Mouse (Mus musculus) midbrain, embryonic 13.5 days (tissue): ENCODE data around the gene H2-Q7. TPM values are rescaled to one million over a fixed set of nuclear protein-coding genes. Genes with fewer than 3 reads are reported as not detected.
"Not testable (repeated sequence)": the region's sequence is repeated elsewhere in the genome, so short reads cannot be mapped to it uniquely, and the experiment has no call there.

ENCODE experiments used
- ATAC-seq: fragments of 200-750 bp; cut with Nextera tagmentation; 2 replicates; pipeline ENCODE4 v1.8.0; 2017; ENCODE audit warnings: mild to moderate bottlenecking, moderate TSS enrichment, moderate library complexity
- H3K27ac ChIP-seq: fragments of 300-500 bp; sonication (generic); 2 replicates; pipeline ENCODE4 v1.5.1; 2015; ENCODE audit warnings: inconsistent platforms, mild to moderate bottlenecking, moderate library complexity
- H3K27me3 ChIP-seq: fragments of 300-500 bp; sonication (generic); 2 replicates; pipeline ENCODE4 v1.6.1; 2015; ENCODE audit warnings: mild to moderate bottlenecking, inconsistent platforms
- H3K36me3 ChIP-seq: fragments of 300-500 bp; sonication (generic); 2 replicates; pipeline ENCODE4 v1.6.1; 2015; ENCODE audit warnings: mild to moderate bottlenecking, inconsistent platforms
- H3K4me1 ChIP-seq: fragments of 300-500 bp; sonication (generic); replicated peaks from 2 replicates; pipeline ENCODE4 v1.6.1; 2015; ENCODE audit warnings: inconsistent platforms
- H3K4me2 ChIP-seq: fragments of 300-500 bp; sonication (generic); replicated peaks from 2 replicates; pipeline ENCODE4 v1.6.1; 2015; ENCODE audit warnings: moderate library complexity, mild to moderate bottlenecking, inconsistent platforms
- H3K4me3 ChIP-seq: fragments of 300-500 bp; sonication (generic); replicated peaks from 2 replicates; pipeline ENCODE4 v1.5.1; 2015; ENCODE audit warnings: mild to moderate bottlenecking, inconsistent platforms
- H3K9ac ChIP-seq: fragments of 300-500 bp; sonication (generic); replicated peaks from 2 replicates; pipeline ENCODE4 v1.6.1; 2015; ENCODE audit warnings: mild to moderate bottlenecking, inconsistent platforms
- H3K9me3 ChIP-seq: fragments of 300-500 bp; sonication (generic); 2 replicates; pipeline ENCODE4 v1.6.1; 2016; ENCODE audit warnings: mild to moderate bottlenecking, inconsistent platforms
- WGBS: fragments of 180-500 bp; shearing (Covaris S2); methylation state at CpG from one replicate; pipeline ENCODE4 v1.1.7; 2015; 5-methylcytosine and 5-hydroxymethylcytosine counted together
- polyA plus RNA-seq: library from polyadenylated mRNA; unstranded; fragments of >200 nt; fragmentation: Nextera tagmentation; extraction: Ambion mirVana; gene quantifications from 2 replicates; pipeline ENCODE4 v1.2.1, GENCODE M21; 2015

H2-Q7 gene
- polyA plus RNA-seq, 1 experiment from 2014 or later = 2.5 TPM

DNA sequence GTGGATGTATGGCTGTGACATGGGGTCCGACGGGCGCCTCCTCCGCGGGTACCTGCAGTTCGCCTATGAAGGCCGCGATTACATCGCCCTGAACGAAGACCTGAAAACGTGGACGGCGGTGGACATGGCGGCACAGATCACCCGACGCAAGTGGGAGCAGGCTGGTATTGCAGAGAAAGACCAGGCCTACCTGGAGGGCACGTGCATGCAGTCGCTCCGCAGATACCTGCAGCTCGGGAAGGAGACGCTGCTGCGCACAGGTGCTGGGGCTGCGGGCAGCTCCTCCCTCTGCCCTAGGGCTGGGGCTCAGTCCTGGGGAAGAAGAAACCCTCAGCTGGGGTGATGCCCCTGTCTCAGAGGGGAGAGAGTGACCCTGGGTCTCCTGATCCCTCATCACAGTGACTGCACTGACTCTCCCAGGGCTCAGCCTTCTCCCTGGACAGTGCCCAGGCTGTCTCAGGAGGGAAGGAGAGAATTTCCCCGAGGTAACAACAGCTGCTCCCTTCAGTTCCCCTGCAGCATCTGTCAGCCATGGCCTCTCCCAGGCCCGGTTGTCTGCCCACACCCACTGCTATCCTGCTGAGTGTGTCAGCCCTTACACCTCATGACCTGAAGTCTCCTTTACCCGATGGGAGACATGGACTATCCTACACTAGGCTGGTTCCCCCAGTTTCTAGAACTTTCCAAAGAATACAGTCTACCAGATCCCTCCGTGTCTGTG lies 1.1 kb downstream of the H2-Q7 start:
- H3K36me3 ChIP-seq, H3K27ac ChIP-seq, H3K4me3 ChIP-seq, H3K9me3 ChIP-seq, H3K9ac ChIP-seq, H3K4me1 ChIP-seq: not testable (repeated sequence)
- peak overlapping the region; percentile 88 for H3K4me2 ChIP-seq
- peaks cover 19% of the 10 kb centered on the region for H3K27me3 ChIP-seq
- 0 out of 2 replicates have a peak, but pooled peaks have one; percentile 4 for ATAC-seq
- 49% methylated on average over 27 of the region's 27 CpGs for WGBS

DNA sequence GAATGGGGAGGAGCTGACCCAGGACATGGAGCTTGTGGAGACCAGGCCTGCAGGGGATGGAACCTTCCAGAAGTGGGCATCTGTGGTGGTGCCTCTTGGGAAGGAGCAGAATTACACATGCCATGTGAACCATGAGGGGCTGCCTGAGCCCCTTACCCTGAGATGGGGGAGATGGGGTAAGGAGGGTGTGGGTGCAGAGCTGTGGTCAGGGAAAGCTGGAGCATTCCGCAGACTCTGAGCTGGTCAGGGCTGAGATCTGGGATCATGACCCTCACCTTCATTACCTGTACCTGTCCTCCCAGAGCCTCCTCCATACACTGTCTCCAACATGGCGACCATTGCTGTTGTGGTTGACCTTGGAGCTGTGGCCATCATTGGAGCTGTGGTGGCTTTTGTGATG lies 3.4 kb downstream of the H2-Q7 start:
- 90% methylated on average over 2 of the region's 2 CpGs for WGBS
- H3K4me1 ChIP-seq, H3K27ac ChIP-seq: not testable (repeated sequence)

DNA sequence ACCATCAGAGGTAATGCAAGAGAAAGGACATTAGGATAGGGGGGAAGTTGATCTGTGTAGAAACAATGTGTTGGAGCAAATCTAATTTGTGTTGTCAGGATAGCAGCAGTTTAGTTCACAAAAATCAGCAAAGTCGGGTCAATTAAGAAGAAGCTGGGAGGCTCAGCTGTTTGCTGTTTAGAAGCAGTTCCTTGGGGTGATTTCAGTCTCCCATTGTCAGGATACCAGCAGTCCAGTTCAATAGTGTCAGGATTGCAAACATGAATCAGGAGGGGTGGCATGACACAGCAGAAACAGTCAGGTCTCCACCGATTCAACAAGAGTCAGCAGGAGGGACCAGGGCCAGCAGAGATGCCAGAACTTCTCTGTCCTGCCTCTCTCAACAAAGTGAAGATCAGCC lies 5.6 kb downstream of the H2-Q7 start:
- not testable (repeated sequence) for H3K36me3 ChIP-seq, H3K4me3 ChIP-seq, H3K9ac ChIP-seq, H3K4me1 ChIP-seq, ATAC-seq, H3K27me3 ChIP-seq, H3K4me2 ChIP-seq, H3K27ac ChIP-seq, H3K9me3 ChIP-seq
- WGBS = 87% methylated on average over 2 of the region's 2 CpGs

More for the DNA sequence above, 3.4 kb downstream of the H2-Q7 start:
- not testable (repeated sequence) for H3K4me3 ChIP-seq, ATAC-seq, H3K9ac ChIP-seq, H3K4me2 ChIP-seq, H3K36me3 ChIP-seq, H3K9me3 ChIP-seq
- peaks cover 16% of the 10 kb centered on the region for H3K27me3 ChIP-seq

DNA sequence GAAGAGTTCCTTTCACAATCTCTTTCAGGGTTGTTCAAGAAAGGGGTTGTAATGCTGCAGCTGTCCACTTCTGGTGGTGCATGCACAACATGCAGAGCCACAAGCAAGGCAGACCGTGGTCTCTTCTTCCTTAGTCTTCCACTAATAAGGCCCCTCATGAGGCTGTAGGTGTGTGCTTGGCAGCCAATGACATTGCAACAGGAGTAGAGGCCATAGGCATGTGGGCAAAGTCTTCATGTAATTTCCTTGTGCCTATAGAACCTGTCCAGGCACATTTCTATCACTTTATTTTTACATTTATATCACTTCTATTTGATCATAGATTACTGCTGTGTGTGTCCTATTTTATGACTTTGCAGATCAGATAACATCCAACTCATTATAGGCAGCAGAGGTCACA lies 19.3 kb downstream of the H2-Q7 start:
- not testable (repeated sequence) for H3K9me3 ChIP-seq, H3K4me2 ChIP-seq, H3K4me3 ChIP-seq, H3K36me3 ChIP-seq, H3K27me3 ChIP-seq, H3K4me1 ChIP-seq, H3K9ac ChIP-seq, ATAC-seq, H3K27ac ChIP-seq
- no CpG with 5 or more reads among the region's 1 CpGs for WGBS

DNA sequence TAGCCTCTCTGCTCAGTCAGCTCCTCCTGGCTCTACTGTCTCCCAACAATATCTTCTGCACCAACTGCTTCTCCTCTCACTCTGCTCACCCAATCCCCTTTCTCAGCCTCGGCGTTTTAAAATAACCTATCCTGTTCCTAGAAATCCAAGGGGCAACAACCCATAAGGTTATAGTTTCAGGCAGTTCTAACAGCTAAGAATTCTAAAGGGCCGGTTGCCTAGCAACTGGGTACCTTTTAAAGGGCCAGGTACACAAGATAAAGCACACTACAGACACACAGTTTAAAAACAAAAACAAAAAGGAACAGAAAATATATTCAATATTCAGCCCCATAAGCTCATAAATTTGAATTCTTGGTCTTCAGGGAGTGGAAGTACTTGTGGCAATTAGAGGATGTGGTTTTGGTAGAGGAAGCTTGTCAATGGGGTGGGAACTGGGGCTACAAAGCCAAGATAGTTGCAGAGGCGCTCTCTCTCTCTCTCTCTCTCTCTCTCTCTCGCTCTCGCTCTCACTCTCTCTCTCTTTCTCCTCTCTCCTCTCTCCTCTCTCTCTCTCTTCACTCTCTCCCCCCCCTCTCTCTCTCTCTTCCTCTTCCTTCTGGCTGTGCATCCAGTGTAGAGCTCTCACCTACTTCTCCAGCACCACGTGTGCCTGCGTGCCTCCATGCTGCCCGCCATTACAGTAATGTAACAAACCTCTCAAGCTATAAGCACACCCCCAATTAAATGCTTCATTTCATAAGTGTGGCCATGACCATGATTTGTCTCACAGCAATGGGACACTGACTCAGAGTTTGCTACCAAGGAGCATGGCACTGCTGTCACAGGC lies 21.8 kb downstream of the H2-Q7 start:
- 64% methylated on average over 3 of the region's 9 CpGs for WGBS
- peak; percentile 24; the same call in 1 of the 2 replicates for ATAC-seq

DNA sequence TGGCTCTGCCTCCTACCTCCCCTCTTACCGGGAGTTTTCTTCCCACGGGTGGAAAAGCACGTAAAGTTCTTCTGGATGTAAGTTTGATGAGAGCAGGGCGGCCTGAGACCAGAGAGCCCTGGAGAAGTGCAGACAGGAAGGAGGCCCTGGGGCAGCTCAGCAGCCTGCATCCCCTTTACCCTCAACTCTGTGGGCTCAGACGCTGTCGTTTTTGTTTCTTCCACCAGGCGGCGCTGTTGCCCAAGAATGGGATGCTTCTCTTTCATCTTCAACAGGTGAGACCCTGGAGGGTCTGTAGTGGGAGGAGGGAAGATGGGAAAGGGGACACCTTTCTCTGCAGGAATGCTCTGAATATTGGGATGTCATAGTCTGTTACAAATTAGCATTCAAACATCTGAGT lies 26.7 kb downstream of the H2-Q7 start:
- H3K9ac ChIP-seq, H3K4me1 ChIP-seq, H3K4me2 ChIP-seq, H3K9me3 ChIP-seq, H3K4me3 ChIP-seq, H3K36me3 ChIP-seq, ATAC-seq, H3K27ac ChIP-seq: not testable (repeated sequence)
- 10% methylated on average over 8 of the region's 8 CpGs for WGBS
- peaks cover 24% of the 10 kb centered on the region for H3K27me3 ChIP-seq

More for the DNA sequence above, 21.8 kb downstream of the H2-Q7 start:
- H3K4me2 ChIP-seq, H3K36me3 ChIP-seq, H3K9ac ChIP-seq, H3K4me1 ChIP-seq, H3K9me3 ChIP-seq, H3K27me3 ChIP-seq, H3K27ac ChIP-seq, H3K4me3 ChIP-seq: not testable (repeated sequence)

DNA sequence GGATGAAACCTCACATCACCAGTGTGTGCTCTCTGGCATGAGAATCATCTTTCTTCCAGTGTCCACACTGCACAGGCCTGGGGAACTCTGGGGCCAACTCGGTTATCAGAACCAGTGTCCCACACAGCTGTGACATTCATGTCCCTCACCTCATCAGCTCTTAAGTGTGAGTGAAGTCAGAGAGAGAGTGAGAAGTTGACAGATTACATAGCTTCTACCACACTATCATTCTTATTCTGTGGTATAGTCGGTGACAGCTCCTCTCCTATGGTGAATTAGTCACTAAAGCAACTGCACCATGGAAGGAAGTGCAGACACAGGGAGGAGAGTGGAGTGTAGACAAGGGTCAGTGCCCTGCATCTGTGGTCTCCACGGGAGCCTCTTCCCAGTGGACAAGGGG lies 30.0 kb downstream of the H2-Q7 start:
- Histone ChIP-seq H3K4me1 (peaks cover 11% of the 10 kb centered on the region), H3K27me3 (peaks cover 30% of the 10 kb centered on the region)
- not testable (repeated sequence) for H3K36me3 ChIP-seq, ATAC-seq, H3K4me3 ChIP-seq, H3K9me3 ChIP-seq, H3K9ac ChIP-seq, H3K27ac ChIP-seq, H3K4me2 ChIP-seq
- 63% methylated on average over 3 of the region's 3 CpGs for WGBS

DNA sequence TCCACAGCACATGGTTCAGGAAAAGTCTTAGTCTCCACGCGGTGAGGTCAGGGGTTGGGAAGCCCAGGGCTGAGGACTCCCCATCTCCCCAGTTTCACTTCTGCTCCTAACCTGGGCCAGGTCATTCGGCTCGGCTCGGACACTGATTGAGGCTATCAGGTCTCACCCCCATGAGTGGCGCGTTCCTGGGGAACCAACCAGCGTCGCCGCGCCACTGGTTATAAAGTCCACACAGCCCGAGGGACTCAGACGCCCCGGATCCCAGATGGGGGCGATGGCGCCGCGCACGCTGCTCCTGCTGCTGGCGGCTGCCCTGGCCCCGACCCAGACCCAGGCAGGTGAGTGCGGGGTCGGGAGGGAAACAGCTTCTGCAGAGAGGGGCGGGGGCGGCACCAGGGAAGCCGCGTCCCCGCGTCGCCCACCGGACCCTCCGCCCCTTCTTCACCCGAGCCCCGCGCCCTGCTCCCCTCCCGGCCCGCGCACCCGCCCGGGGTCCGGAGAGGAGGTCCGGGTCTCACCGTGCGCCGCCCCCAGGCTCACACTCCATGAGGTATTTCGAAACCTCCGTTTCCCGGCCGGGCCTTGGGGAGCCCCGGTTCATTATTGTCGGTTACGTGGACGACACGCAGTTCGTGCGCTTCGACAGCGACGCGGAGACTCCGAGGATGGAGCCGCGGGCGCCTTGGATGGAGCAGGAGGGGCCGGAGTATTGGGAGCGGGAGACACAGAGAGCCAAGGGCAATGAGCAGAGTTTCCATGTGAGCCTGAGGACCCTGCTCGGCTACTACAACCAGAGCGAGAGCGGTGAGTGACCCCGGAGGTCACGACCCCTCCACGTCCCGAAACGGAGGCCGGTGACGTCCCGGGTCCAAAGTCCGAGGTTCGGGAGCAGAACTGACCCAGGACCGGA lies 31.1 kb downstream of the H2-Q7 start, which contains the start of gene H2-Q10:
Gene H2-Q10 (plus strand): TSS at position 248 of the 910 bp plus-strand sequence.
- peak within 1 kb of the TSS; percentile 38 for H3K4me3 ChIP-seq
- H3K27me3 ChIP-seq = peaks cover 30% of the 10 kb centered on the region
- H3K4me1 ChIP-seq = peaks cover 11% of the 10 kb centered on the region
- 2% methylated on average over 80 of the region's 80 CpGs for WGBS
- no peak within 1 kb of the TSS for H3K27ac ChIP-seq
- H3K36me3 ChIP-seq = no peaks in the 10 kb centered on the region
- H3K9me3 ChIP-seq = no peaks in the 10 kb centered on the region
- peak within 1 kb of the TSS; percentile 64 for H3K4me2 ChIP-seq
- H3K9ac ChIP-seq = no peak within 1 kb of the TSS; the same call in 1 of the 2 replicates
- peak; percentile 34; the same call in 1 of the 2 replicates for ATAC-seq

DNA sequence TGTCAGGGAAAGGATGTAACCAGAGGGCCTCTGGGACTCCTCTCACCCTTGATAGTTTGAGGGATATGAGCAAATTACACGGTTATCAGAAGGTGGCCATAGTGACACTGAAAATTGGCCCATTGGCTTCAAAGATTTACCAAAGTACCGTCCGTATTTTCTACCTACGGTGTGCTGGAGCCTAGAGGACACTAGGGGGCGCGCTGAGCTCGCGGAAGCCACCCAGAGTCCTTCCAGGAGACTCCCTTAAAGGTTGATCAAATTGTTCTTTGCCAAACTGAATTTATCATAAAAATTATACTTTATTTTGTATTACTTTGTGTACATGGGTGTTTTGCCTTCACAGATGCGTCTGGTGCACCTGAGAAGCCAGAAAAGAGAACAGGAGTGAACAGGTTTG lies 45.1 kb downstream of the H2-Q7 start:
- Histone ChIP-seq H3K4me1 (no peaks in the 10 kb centered on the region), H3K27me3 (0 out of 2 replicates have a peak, but pooled peaks cover 2% of the 10 kb centered on the region), H3K27ac (no peak overlapping the region), H3K36me3 (no peaks in the 10 kb centered on the region), H3K9ac (no peak overlapping the region), H3K9me3 (no peaks in the 10 kb centered on the region), H3K4me2 (no peak overlapping the region), H3K4me3 (no peak overlapping the region)
- 0% methylated on average over 9 of the region's 9 CpGs for WGBS
- ATAC-seq = no peak

DNA sequence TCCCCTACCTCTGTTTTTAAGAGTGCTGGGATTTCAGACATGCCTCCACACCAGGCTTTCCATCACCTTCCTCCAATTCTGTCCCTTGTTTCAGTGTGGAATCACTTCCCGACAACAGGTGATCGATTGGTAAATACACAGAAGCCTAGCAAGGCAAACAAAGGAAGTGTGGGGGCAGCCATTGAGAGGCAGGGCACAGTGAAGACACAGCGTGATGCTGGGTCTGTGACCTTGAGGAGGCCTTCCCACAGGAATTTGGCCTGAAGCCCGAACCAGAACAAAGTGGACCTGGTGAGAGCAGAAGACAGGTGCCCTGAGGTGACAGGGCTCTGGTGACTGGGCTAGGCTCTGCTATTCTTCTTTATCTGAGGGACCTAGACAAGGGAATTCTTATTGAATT lies 46.7 kb downstream of the H2-Q7 start:
- no peak overlapping the region for H3K27ac ChIP-seq
- H3K27me3 ChIP-seq = 0 out of 2 replicates have a peak, but pooled peaks cover 2% of the 10 kb centered on the region
- no peaks in the 10 kb centered on the region for H3K36me3 ChIP-seq
- no peak overlapping the region for H3K4me3 ChIP-seq
- ATAC-seq = no peak
- H3K4me1 ChIP-seq = peaks cover 5% of the 10 kb centered on the region; the same call in 1 of the 2 replicates
- WGBS = 39% methylated on average over 4 of the region's 4 CpGs
- H3K9ac ChIP-seq = no peak overlapping the region
- no peak overlapping the region for H3K4me2 ChIP-seq
- no peaks in the 10 kb centered on the region for H3K9me3 ChIP-seq

DNA sequence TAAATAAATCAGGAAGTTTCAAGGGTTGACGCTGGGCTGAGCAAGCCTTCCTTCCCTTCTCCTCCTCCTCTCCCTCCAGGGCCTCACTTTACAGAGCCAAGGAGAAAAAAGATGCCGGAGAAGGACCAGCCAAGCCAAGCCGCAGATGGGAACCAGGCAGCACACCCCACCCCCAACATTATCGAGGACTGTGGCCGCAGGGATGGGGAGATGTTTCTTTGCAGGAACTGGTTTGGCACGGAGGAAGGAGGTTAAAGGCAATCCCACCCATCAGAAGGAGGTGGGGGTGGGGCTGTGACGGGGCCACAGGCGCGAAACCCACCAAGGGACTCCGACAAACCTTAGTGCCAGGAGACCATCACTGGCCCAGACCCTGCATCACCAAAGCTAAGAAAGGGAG lies 47.8 kb downstream of the H2-Q7 start:
- H3K4me3 ChIP-seq = no peak overlapping the region
- no peak overlapping the region for H3K27ac ChIP-seq
- peaks cover 5% of the 10 kb centered on the region; the same call in 1 of the 2 replicates for H3K4me1 ChIP-seq
- no peak for ATAC-seq
- 78% methylated on average over 10 of the region's 10 CpGs for WGBS
- no peaks in the 10 kb centered on the region for H3K9me3 ChIP-seq
- H3K27me3 ChIP-seq = 0 out of 2 replicates have a peak, but pooled peaks cover 2% of the 10 kb centered on the region
- H3K9ac ChIP-seq = no peak overlapping the region
- H3K36me3 ChIP-seq = no peaks in the 10 kb centered on the region
- no peak overlapping the region for H3K4me2 ChIP-seq
